Mouse (Mus musculus): ENCODE measurements around the gene Sec22a. TPM values are rescaled to one million over a fixed set of nuclear protein-coding genes. Genes with fewer than 3 reads are reported as not detected.

The Sec22a gene
- total and polyA plus RNA-seq, 3 experiments: 10.5 to 98.3 (median 11.4) TPM

GRCm38 (mm10) chr16:35303721-35304120 is 60.0 kb downstream of the Sec22a start:
- no peaks in the 10 kb centered on the region for H3K36me3 ChIP-seq (ENCODE audit: control insufficient read depth in 1 of 2, insufficient read depth in 2 of 2, low read length in 2 of 2)
- DNase-seq (ENCODE audit: low read depth, low spot score): no peak
- H3K27ac ChIP-seq (ENCODE audit: control insufficient read depth, low read depth, low read length): no peak overlapping the region
- H3K79me2 ChIP-seq (ENCODE audit: control insufficient read depth, insufficient read depth, low read length, poor library complexity): no peaks in the 10 kb centered on the region
- no peaks in the 10 kb centered on the region for H3K4me1 ChIP-seq (ENCODE audit: control insufficient read depth in 1 of 2, insufficient read depth in 2 of 2, low read length in 2 of 2)
- TF ChIP-seq ZC3H11A (IDR thresholded peaks at IDR 0.05; ENCODE audit: low read depth, low read length) (no peak), USF1 (IDR thresholded peaks at IDR 0.05; ENCODE audit: low read depth, low read length) (no peak), NELFE (IDR thresholded peaks at IDR 0.05; ENCODE audit: low read depth, low read length) (no peak), NRF1 (IDR thresholded peaks at IDR 0.05; ENCODE audit: insufficient read depth, low read depth, low read length, poor library complexity, severe bottlenecking) (no peak), MYB (IDR thresholded peaks at IDR 0.05; ENCODE audit: low read depth, low read length) (no peak), GABPA (IDR thresholded peaks at IDR 0.05; ENCODE audit: low read depth, low read length) (no peak), MXI1 (IDR thresholded peaks at IDR 0.05; ENCODE audit: low read depth, low read length) (no peak), MAZ (IDR thresholded peaks at IDR 0.05; ENCODE audit: low read depth, low read length) (no peak), POLR2AphosphoS2 (IDR thresholded peaks at IDR 0.05; ENCODE audit: low read length) (no peak), KAT2A (conservative IDR thresholded peaks at IDR 0.05; ENCODE audit: low read depth, low read length) (no peak), MAFK (IDR thresholded peaks at IDR 0.05; ENCODE audit: borderline replicate concordance, low read depth, low read length) (no peak), RCOR1 (IDR thresholded peaks at IDR 0.05; ENCODE audit: low read depth, low read length) (no peak), ZMIZ1 (IDR thresholded peaks at IDR 0.05; ENCODE audit: low read depth, low read length) (no peak), CHD2 (IDR thresholded peaks at IDR 0.05; ENCODE audit: low read length) (no peak)
- H3K4me3 ChIP-seq (ENCODE audit: control insufficient read depth in 1 of 2, insufficient read depth in 1 of 2, low read depth in 2 of 2, low read length in 2 of 2): no peak overlapping the region
- H3K27me3 ChIP-seq (ENCODE audit: control insufficient read depth in 1 of 2, insufficient read depth in 2 of 2, low read length in 2 of 2): no peaks in the 10 kb centered on the region
- H3K9me3 ChIP-seq (replicated peaks; ENCODE audit: insufficient read depth, low read length): no peaks in the 10 kb centered on the region
- H3K9ac ChIP-seq (ENCODE audit: control insufficient read depth, low read depth, low read length, poor library complexity, severe bottlenecking): no peak overlapping the region

- Histone ChIP-seq H3K27ac (ENCODE audit: control insufficient read depth, low read depth, low read length) (no peak overlapping the region), H3K27me3 (ENCODE audit: control insufficient read depth in 1 of 2, insufficient read depth in 2 of 2, low read length in 2 of 2) (no peaks in the 10 kb centered on the region), H3K36me3 (ENCODE audit: control insufficient read depth in 1 of 2, insufficient read depth in 2 of 2, low read length in 2 of 2) (no peaks in the 10 kb centered on the region), H3K4me1 (ENCODE audit: control insufficient read depth in 1 of 2, insufficient read depth in 2 of 2, low read length in 2 of 2) (no peaks in the 10 kb centered on the region), H3K79me2 (ENCODE audit: control insufficient read depth, insufficient read depth, low read length, poor library complexity) (no peaks in the 10 kb centered on the region), H3K9ac (ENCODE audit: control insufficient read depth, low read depth, low read length, poor library complexity, severe bottlenecking) (no peak overlapping the region), H3K9me3 (replicated peaks; ENCODE audit: insufficient read depth, low read length) (no peaks in the 10 kb centered on the region), H3K4me3 (ENCODE audit: control insufficient read depth in 1 of 2, insufficient read depth in 1 of 2, low read depth in 2 of 2, low read length in 2 of 2) (no peak overlapping the region)
- DNase-seq (ENCODE audit: low read depth, low spot score): peak; percentile 56
- no peak for TF ChIP-seq USF2 (IDR thresholded peaks at IDR 0.05; ENCODE audit: borderline replicate concordance in 1 of 2, insufficient read depth in 1 of 2, low read depth in 1 of 2, low read length in 2 of 2)
- TF ChIP-seq BHLHE40 (IDR thresholded peaks at IDR 0.05; ENCODE audit: borderline replicate concordance, low read depth, low read length): no peak
- no peak for TF ChIP-seq CHD2 (IDR thresholded peaks at IDR 0.05; ENCODE audit: low read length)
- TF ChIP-seq SMC3 (IDR thresholded peaks at IDR 0.05; ENCODE audit: low read depth, low read length): no peak
- TF ChIP-seq ETS1 (IDR thresholded peaks at IDR 0.05; ENCODE audit: low read depth, low read length): no peak
- no peak for TF ChIP-seq NELFE (IDR thresholded peaks at IDR 0.05; ENCODE audit: low read depth, low read length)
- TF ChIP-seq JUND (IDR thresholded peaks at IDR 0.05; ENCODE audit: low read depth, low read length): no peak
- no peak for TF ChIP-seq MAZ (IDR thresholded peaks at IDR 0.05; ENCODE audit: low read depth, low read length)
These were observed 61.1 kb downstream of the Sec22a start for GRCm38 (mm10) chr16:35302441-35303280.

Measured in MEL (cell line).